ENCODE assay signal across 8 mouse cellular contexts in genomic region chr15:8279320-8279779, GRCm38 (mm10).
DNase-seq lines count a peak whose midpoint lies in the region; ATAC-seq and TF ChIP-seq lines count a peak whose summit lies in the region.

No protein-coding gene starts in this region.

- no peak for TF ChIP-seq POLR2A in heart, adult 2 months (IDR thresholded peaks at IDR 0.05; ENCODE audit: insufficient read depth, low read depth, low read length)

- H3K36me3 ChIP-seq in heart, adult 2 months (ENCODE audit: control insufficient read depth, insufficient read depth, low read length) = no peaks in the 10 kb centered on the region
- H3K36me3 ChIP-seq in lung, embryonic 15.5 days = no peaks in the 10 kb centered on the region
- 0 out of 2 replicates have a peak, but pooled peaks cover 4% of the 10 kb centered on the region for H3K36me3 ChIP-seq in neural tube, embryonic 15.5 days

- WGBS in heart, adult 2 months = 6% methylated on average over 17 of the region's 17 CpGs
- WGBS in lung, embryonic 15.5 days = 28% methylated on average over 16 of the region's 17 CpGs
- 47% methylated on average over 16 of the region's 17 CpGs for WGBS in neural tube, embryonic 15.5 days

- H3K79me2 ChIP-seq in heart, adult 2 months (replicated peaks; ENCODE audit: control insufficient read depth, insufficient read depth, low read length) = no peaks in the 10 kb centered on the region

- peak; percentile 64 for ATAC-seq in lung, embryonic 15.5 days (ENCODE audit: borderline replicate concordance, extremely low read depth, low FRiP score, low TSS enrichment)
- ATAC-seq in neural tube, embryonic 15.5 days (ENCODE audit: low FRiP score) = peak; percentile 59; the same call in 1 of the 2 replicates

- no peak overlapping the region for H3K27ac ChIP-seq in heart, adult 2 months
- no peak overlapping the region; the same call in 1 of the 2 replicates for H3K27ac ChIP-seq in lung, embryonic 15.5 days
- H3K27ac ChIP-seq in neural tube, embryonic 15.5 days (replicated peaks) = no peak overlapping the region

- peak overlapping the region; percentile 45 for H3K9ac ChIP-seq in heart, adult 2 months (ENCODE audit: low read depth, low read length)
- 0 out of 2 replicates have a peak overlapping the region, but pooled peaks have one; percentile 29 for H3K9ac ChIP-seq in lung, embryonic 15.5 days
- no peak overlapping the region for H3K9ac ChIP-seq in neural tube, embryonic 15.5 days (replicated peaks)

- no peaks in the 10 kb centered on the region for H3K27me3 ChIP-seq in heart, adult 2 months (ENCODE audit: control insufficient read depth, insufficient read depth, low read length)
- no peaks in the 10 kb centered on the region for H3K27me3 ChIP-seq in lung, embryonic 15.5 days
- no peaks in the 10 kb centered on the region for H3K27me3 ChIP-seq in neural tube, embryonic 15.5 days (replicated peaks)

- no peaks in the 10 kb centered on the region for H3K9me3 ChIP-seq in lung, embryonic 15.5 days
- no peaks in the 10 kb centered on the region for H3K9me3 ChIP-seq in neural tube, embryonic 15.5 days (replicated peaks)

- H3K4me1 ChIP-seq in heart, adult 2 months (ENCODE audit: control insufficient read depth, insufficient read depth, low read length) = no peaks in the 10 kb centered on the region
- H3K4me1 ChIP-seq in lung, embryonic 15.5 days = no peaks in the 10 kb centered on the region
- H3K4me1 ChIP-seq in neural tube, embryonic 15.5 days = no peaks in the 10 kb centered on the region

- no peak for TF ChIP-seq CTCF in heart, adult 2 months (IDR thresholded peaks at IDR 0.05)

- peak; percentile 61 for DNase-seq in CD4-positive helper T cell, adult 2 months (ENCODE audit: low read depth, low spot score)
- DNase-seq in adrenal gland, postnatal 10 days = peak; percentile 43
- DNase-seq in heart, adult 2 months = peak; percentile 25 to 42
- DNase-seq in kidney, adult 18-20 months = peak; percentile 26
- DNase-seq in right cerebral cortex, adult 18-20 months = no peak
- no peak for DNase-seq in left cerebral cortex, adult 18-20 months (ENCODE audit: low spot score in 2 of 2)

- intact Hi-C loops in heart, adult 2 months (cut with DNase I) = no loop called here

- H3K4me2 ChIP-seq in lung, embryonic 15.5 days = peak overlapping the region; percentile 73
- peak overlapping the region; percentile 58 for H3K4me2 ChIP-seq in neural tube, embryonic 15.5 days

- H3K4me3 ChIP-seq in heart, adult 2 months = peak overlapping the region; percentile 47
- H3K4me3 ChIP-seq in lung, embryonic 15.5 days = peak overlapping the region; percentile 48
- H3K4me3 ChIP-seq in neural tube, embryonic 15.5 days (replicated peaks) = peak overlapping the region; percentile 29

- no peak for TF ChIP-seq EP300 in heart, adult 2 months (IDR thresholded peaks at IDR 0.05; ENCODE audit: insufficient read depth, low read depth, low read length)

Comparison
In these comparisons a context has a peak if more than half of its experiments do, and no peak if none do; other contexts are left out.
1. DNase-seq: peak in CD4-positive helper T cell, adult 2 months (single experiment), adrenal gland, postnatal 10 days (single experiment), heart, adult 2 months (2 of 2) and kidney, adult 18-20 months (single experiment); none in right cerebral cortex, adult 18-20 months (single experiment) and left cerebral cortex, adult 18-20 months (0 of 2).
2. Peak in every context shown above with its lines, with median percentiles within 50 percentile points of each other: H3K4me3 ChIP-seq.